Mouse (Mus musculus): ENCODE data around the gene Ccnl2.

DNA sequence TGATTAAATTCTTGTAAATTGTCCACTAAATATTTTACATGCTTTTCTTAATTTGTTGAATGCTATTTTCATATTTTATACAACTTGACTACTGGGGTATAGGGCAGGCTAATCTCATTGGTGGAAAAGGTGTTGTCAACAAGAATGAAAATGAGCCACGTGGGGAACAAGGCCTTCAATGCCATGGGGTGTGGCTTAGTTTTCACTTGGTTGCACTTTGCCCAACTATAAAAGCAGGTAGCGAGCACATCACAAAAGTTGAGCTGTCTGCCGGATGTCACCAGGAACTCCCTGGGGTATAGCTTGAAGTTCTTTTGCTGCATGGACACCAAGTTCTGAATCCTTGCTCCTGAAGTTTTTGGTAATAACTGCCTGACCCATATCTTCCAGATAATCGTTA, 5.2 kb downstream of the Ccnl2 start:
- TF ChIP-seq CTCF (IDR thresholded peaks at IDR 0.05; ENCODE audit: extremely low read depth, insufficient read depth, low read length): no peak
- TF ChIP-seq POLR2A (IDR thresholded peaks at IDR 0.05; ENCODE audit: extremely low read depth, insufficient read depth, low read length): no peak

All from cortical plate, adult 2 months (tissue).